ENCODE assay signal across 9 mouse cellular contexts in the genomic region with DNA sequence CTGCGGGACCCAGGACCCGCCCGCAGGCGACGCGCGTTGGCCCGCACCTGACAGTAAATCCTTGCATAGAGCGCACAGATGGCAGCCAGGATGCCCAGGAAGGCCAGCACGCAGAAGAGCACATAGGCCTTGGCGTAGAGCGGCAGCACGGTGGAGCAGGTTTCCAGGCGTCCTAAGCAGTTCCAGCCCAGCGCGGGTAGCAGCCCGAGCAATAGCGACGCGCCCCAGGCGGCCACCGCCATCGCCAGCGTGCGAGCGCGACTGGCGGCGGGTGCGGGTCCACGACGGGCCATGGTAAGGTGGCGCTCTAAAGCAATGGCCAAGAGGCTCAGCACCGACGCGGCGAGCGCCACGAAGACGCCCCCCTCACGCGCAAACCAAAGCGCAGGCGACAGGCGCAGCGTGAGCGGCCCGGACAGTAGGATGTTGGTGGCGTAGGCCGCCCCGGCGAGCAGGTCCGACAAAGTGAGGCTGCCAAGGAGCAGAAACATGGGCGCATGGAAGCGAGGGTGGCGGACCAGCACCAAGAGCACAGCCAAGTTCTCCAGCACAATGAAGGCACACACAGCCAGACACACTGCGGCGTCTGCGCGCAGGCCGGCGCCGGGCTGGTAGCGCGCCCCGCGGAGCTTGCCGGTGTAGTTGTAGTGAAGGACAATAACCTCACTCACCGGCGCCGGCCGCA. TPM values are rescaled to one million over a fixed set of nuclear protein-coding genes. Genes with fewer than 3 reads are reported as not detected.
DNase-seq lines count a peak whose midpoint lies in the region; ATAC-seq and TF ChIP-seq lines count a peak whose summit lies in the region.
"Had no signal": no experiment of that assay in that cellular context is flagged by ENCODE, and none has a peak within 500 bp of the region (broad histone marks: within the 10 kb centered on the region; RNA-seq: fewer than 3 reads in every experiment).

No protein-coding gene starts in this region.

- H3K4me3 ChIP-seq in kidney, postnatal 0 days (replicated peaks; ENCODE audit: low read depth, low read length): peak overlapping the region; percentile 42
- H3K4me3 ChIP-seq in embryonic facial prominence, embryonic 10.5 days: peak overlapping the region; percentile 61
- peak overlapping the region; percentile 51 for H3K4me3 ChIP-seq in hindbrain, embryonic 16.5 days (ENCODE audit: low read length)
- peak overlapping the region; percentile 51 for H3K4me3 ChIP-seq in midbrain, embryonic 10.5 days

- WGBS in kidney, postnatal 0 days: under 1% methylated on average over 72 of the region's 72 CpGs
- WGBS in embryonic facial prominence, embryonic 10.5 days: under 1% methylated on average over 72 of the region's 72 CpGs
- under 1% methylated on average over 68 of the region's 72 CpGs for WGBS in hindbrain, embryonic 16.5 days
- WGBS in midbrain, embryonic 10.5 days: under 1% methylated on average over 72 of the region's 72 CpGs

- no peak for DNase-seq in kidney, postnatal 0 days (ENCODE audit: low spot score)
- no peak for DNase-seq in kidney, adult 8-10 months
- DNase-seq in adrenal gland, postnatal 36 days: peak; percentile 42 to 46
- peak; percentile 71 for DNase-seq in embryonic facial prominence, embryonic 10.5 days (ENCODE audit: low spot score)
- DNase-seq in midbrain, embryonic 10.5 days (ENCODE audit: low spot score): peak; percentile 62
- no peak for DNase-seq in adipocyte (ENCODE audit: low spot score)
- DNase-seq in spleen, adult 18-20 months: no peak

- peaks cover 54% of the 10 kb centered on the region for H3K27me3 ChIP-seq in kidney, postnatal 0 days (ENCODE audit: insufficient read depth, low read length)
- H3K27me3 ChIP-seq in embryonic facial prominence, embryonic 10.5 days (replicated peaks; ENCODE audit: low read depth, poor library complexity, severe bottlenecking): peaks cover 100% of the 10 kb centered on the region
- H3K27me3 ChIP-seq in hindbrain, embryonic 16.5 days (replicated peaks; ENCODE audit: control insufficient read depth, insufficient read depth, low read length): peaks cover 52% of the 10 kb centered on the region
- peaks cover 100% of the 10 kb centered on the region for H3K27me3 ChIP-seq in midbrain, embryonic 10.5 days (ENCODE audit: low read depth, poor library complexity, severe bottlenecking)

- H3K9ac ChIP-seq in kidney, postnatal 0 days (ENCODE audit: low read depth, low read length): no peak overlapping the region
- peak overlapping the region; percentile 54 for H3K9ac ChIP-seq in hindbrain, embryonic 16.5 days (ENCODE audit: low read depth, low read length)

- no peak for TF ChIP-seq CTCF in kidney, postnatal 0 days (IDR thresholded peaks at IDR 0.05; ENCODE audit: low read depth)

- peaks cover 12% of the 10 kb centered on the region; the same call in 1 of the 2 replicates for H3K4me1 ChIP-seq in kidney, postnatal 0 days (replicated peaks; ENCODE audit: insufficient read depth, low read length)
- H3K4me1 ChIP-seq in embryonic facial prominence, embryonic 10.5 days: peaks cover 31% of the 10 kb centered on the region
- H3K4me1 ChIP-seq in hindbrain, embryonic 16.5 days (ENCODE audit: control insufficient read depth, insufficient read depth, low read depth, low read length): peaks cover 14% of the 10 kb centered on the region
- H3K4me1 ChIP-seq in midbrain, embryonic 10.5 days: peaks cover 27% of the 10 kb centered on the region

- no peak overlapping the region for H3K27ac ChIP-seq in kidney, postnatal 0 days
- H3K27ac ChIP-seq in embryonic facial prominence, embryonic 10.5 days (replicated peaks): peak overlapping the region; percentile 57
- peak overlapping the region; percentile 70 for H3K27ac ChIP-seq in hindbrain, embryonic 16.5 days (ENCODE audit: low read depth, low read length)
- no peak overlapping the region for H3K27ac ChIP-seq in midbrain, embryonic 10.5 days (replicated peaks)
- H3K27ac ChIP-seq: macrophage had no signal

- no peaks in the 10 kb centered on the region for H3K36me3 ChIP-seq in kidney, postnatal 0 days (ENCODE audit: insufficient read depth, low read length)
- H3K36me3 ChIP-seq in embryonic facial prominence, embryonic 10.5 days (replicated peaks): no peaks in the 10 kb centered on the region
- H3K36me3 ChIP-seq in hindbrain, embryonic 16.5 days (ENCODE audit: control insufficient read depth, insufficient read depth, low read length): no peaks in the 10 kb centered on the region
- H3K36me3 ChIP-seq in midbrain, embryonic 10.5 days: no peaks in the 10 kb centered on the region

- no peak for ATAC-seq in kidney, postnatal 0 days (replicated peaks; ENCODE audit: low FRiP score, low read depth)
- ATAC-seq in hindbrain, embryonic 16.5 days: peak; percentile 65

- no peaks in the 10 kb centered on the region for H3K9me3 ChIP-seq in kidney, postnatal 0 days (replicated peaks; ENCODE audit: low read length)
- peaks cover 4% of the 10 kb centered on the region for H3K9me3 ChIP-seq in embryonic facial prominence, embryonic 10.5 days
- H3K9me3 ChIP-seq in hindbrain, embryonic 16.5 days (ENCODE audit: control insufficient read depth, low read length): no peaks in the 10 kb centered on the region; the same call in 1 of the 2 replicates
- H3K9me3 ChIP-seq in midbrain, embryonic 10.5 days (replicated peaks): peaks cover 8% of the 10 kb centered on the region; the same call in 1 of the 2 replicates

- H3K4me2 ChIP-seq in kidney, postnatal 0 days (ENCODE audit: low read length): peak overlapping the region; percentile 79
- peak overlapping the region; percentile 87 for H3K4me2 ChIP-seq in hindbrain, embryonic 16.5 days (ENCODE audit: low read length)

RNA-seq across cellular contexts. Expression of gene S1pr5, which starts 3.7 kb away (rescaled TPM):
- polyA plus RNA-seq in kidney, postnatal 0 days (2015; fragmentation: Nextera tagmentation; extraction: Ambion mirVana): 0.11 TPM in 1 of 2 replicates, not detected in the other
- under 1 TPM in 1 of 2 experiments, not detected in 1; 0.99 TPM for total RNA-seq in adrenal gland, postnatal 36 days (2021)
- 0.22 TPM in 1 of 2 replicates, not detected in the other for polyA plus RNA-seq in embryonic facial prominence, embryonic 10.5 days (2016; fragmentation: Nextera tagmentation; extraction: Ambion mirVana)
- 5.5 and 5.7 TPM in 2 replicates for polyA plus RNA-seq in hindbrain, embryonic 16.5 days (2015; fragmentation: Nextera tagmentation; extraction: Ambion mirVana)
- 0.10 and 0.11 TPM in 2 replicates for polyA plus RNA-seq in midbrain, embryonic 10.5 days (2016; fragmentation: Nextera tagmentation; extraction: Ambion mirVana)
- polyA plus RNA-seq: macrophage had no signal

RNA-seq across cellular contexts. Expression of gene Keap1, which starts 5.4 kb away (rescaled TPM):
- polyA plus RNA-seq in kidney, postnatal 0 days (2015; fragmentation: Nextera tagmentation; extraction: Ambion mirVana): 49.3 and 50.8 TPM in 2 replicates
- 10 to 100 TPM; 45.8 to 46.0 TPM for total RNA-seq in adrenal gland, postnatal 36 days (2021)
- polyA plus RNA-seq in embryonic facial prominence, embryonic 10.5 days (2016; fragmentation: Nextera tagmentation; extraction: Ambion mirVana): 47.8 and 49.6 TPM in 2 replicates
- 71.5 and 72.0 TPM in 2 replicates for polyA plus RNA-seq in hindbrain, embryonic 16.5 days (2015; fragmentation: Nextera tagmentation; extraction: Ambion mirVana)
- polyA plus RNA-seq in midbrain, embryonic 10.5 days (2016; fragmentation: Nextera tagmentation; extraction: Ambion mirVana): 47.1 and 50.8 TPM in 2 replicates

RNA-seq across cellular contexts. Expression of gene Atg4d, which starts 20.5 kb away (rescaled TPM):
- 51.7 and 52.9 TPM in 2 replicates for polyA plus RNA-seq in kidney, postnatal 0 days (2015; fragmentation: Nextera tagmentation; extraction: Ambion mirVana)
- total RNA-seq in adrenal gland, postnatal 36 days (2021): 10 to 100 TPM; 39.1 to 39.5 TPM
- 37.8 and 41.3 TPM in 2 replicates for polyA plus RNA-seq in embryonic facial prominence, embryonic 10.5 days (2016; fragmentation: Nextera tagmentation; extraction: Ambion mirVana)
- polyA plus RNA-seq in hindbrain, embryonic 16.5 days (2015; fragmentation: Nextera tagmentation; extraction: Ambion mirVana): 52.6 and 52.8 TPM in 2 replicates
- polyA plus RNA-seq in midbrain, embryonic 10.5 days (2016; fragmentation: Nextera tagmentation; extraction: Ambion mirVana): 48.6 and 49.9 TPM in 2 replicates

RNA-seq across cellular contexts. Expression of gene Kri1, which starts 43.2 kb away (rescaled TPM):
- polyA plus RNA-seq in kidney, postnatal 0 days (2015; fragmentation: Nextera tagmentation; extraction: Ambion mirVana): 8.7 and 10.6 TPM in 2 replicates
- total RNA-seq in adrenal gland, postnatal 36 days (2021): 10 to 100 TPM; 24.8 to 32.2 TPM
- 16.2 and 18.0 TPM in 2 replicates for polyA plus RNA-seq in embryonic facial prominence, embryonic 10.5 days (2016; fragmentation: Nextera tagmentation; extraction: Ambion mirVana)
- polyA plus RNA-seq in hindbrain, embryonic 16.5 days (2015; fragmentation: Nextera tagmentation; extraction: Ambion mirVana): 14.5 and 16.8 TPM in 2 replicates
- 16.2 and 21.0 TPM in 2 replicates for polyA plus RNA-seq in midbrain, embryonic 10.5 days (2016; fragmentation: Nextera tagmentation; extraction: Ambion mirVana)

RNA-seq across cellular contexts. Expression of gene Cdkn2d, which starts 46.6 kb away (rescaled TPM):
- polyA plus RNA-seq in kidney, postnatal 0 days (2015; fragmentation: Nextera tagmentation; extraction: Ambion mirVana): 31.4 and 37.8 TPM in 2 replicates
- total RNA-seq in adrenal gland, postnatal 36 days (2021): 10 to 100 TPM; 14.2 to 16.0 TPM
- polyA plus RNA-seq in embryonic facial prominence, embryonic 10.5 days (2016; fragmentation: Nextera tagmentation; extraction: Ambion mirVana): 40.9 and 45.1 TPM in 2 replicates
- 121 and 138 TPM in 2 replicates for polyA plus RNA-seq in hindbrain, embryonic 16.5 days (2015; fragmentation: Nextera tagmentation; extraction: Ambion mirVana)
- 51.4 and 61.3 TPM in 2 replicates for polyA plus RNA-seq in midbrain, embryonic 10.5 days (2016; fragmentation: Nextera tagmentation; extraction: Ambion mirVana)

Comparison
In these comparisons a context has a peak if more than half of its experiments do, and no peak if none do; other contexts are left out.
1. DNase-seq: peak in adrenal gland, postnatal 36 days (2 of 2), embryonic facial prominence, embryonic 10.5 days (single experiment) and midbrain, embryonic 10.5 days (single experiment); none in kidney, postnatal 0 days (single experiment), kidney, adult 8-10 months (0 of 2), adipocyte (single experiment) and spleen, adult 18-20 months (0 of 2).
2. H3K27ac ChIP-seq: peak in embryonic facial prominence, embryonic 10.5 days (single experiment) and hindbrain, embryonic 16.5 days (single experiment); none in kidney, postnatal 0 days (single experiment) and midbrain, embryonic 10.5 days (single experiment).
3. Peak in every context shown above with its lines, with median percentiles within 50 percentile points of each other: H3K4me3 ChIP-seq.